Mouse (Mus musculus): Measurements from ENCODE around the gene Serpinb3a. TPM values are rescaled to one million over a fixed set of nuclear protein-coding genes. Genes with fewer than 3 reads are reported as not detected.
"Not testable (repeated sequence)": the region's sequence is repeated elsewhere in the genome, so short reads cannot be mapped to it uniquely, and the experiment has no call there.

Serpinb3a gene
- not detected for polyA plus RNA-seq (2017; shearing (Covaris generic))

DNA sequence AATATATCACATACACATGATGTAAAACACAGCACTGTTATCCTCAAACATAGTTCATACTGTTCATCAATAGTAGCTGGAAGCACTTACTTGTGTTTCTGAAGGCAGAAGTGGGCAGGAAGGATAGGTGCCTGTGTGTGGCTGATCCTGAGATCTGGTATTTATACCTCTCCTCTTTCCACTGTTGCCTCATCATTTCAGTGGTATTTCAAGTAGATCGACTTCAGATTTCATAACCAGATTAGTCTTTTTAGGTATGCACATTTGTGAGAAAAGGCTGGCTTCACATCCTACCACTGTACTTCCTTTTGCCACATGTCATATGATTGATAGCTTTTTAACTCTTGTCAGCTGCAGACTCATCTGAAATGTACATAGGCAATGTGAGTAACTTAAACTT is at the start of gene Serpinb3a:
Gene Serpinb3a (minus strand): TSS at position 101 of the 400 bp plus-strand sequence.
- ATAC-seq, result no peak

DNA sequence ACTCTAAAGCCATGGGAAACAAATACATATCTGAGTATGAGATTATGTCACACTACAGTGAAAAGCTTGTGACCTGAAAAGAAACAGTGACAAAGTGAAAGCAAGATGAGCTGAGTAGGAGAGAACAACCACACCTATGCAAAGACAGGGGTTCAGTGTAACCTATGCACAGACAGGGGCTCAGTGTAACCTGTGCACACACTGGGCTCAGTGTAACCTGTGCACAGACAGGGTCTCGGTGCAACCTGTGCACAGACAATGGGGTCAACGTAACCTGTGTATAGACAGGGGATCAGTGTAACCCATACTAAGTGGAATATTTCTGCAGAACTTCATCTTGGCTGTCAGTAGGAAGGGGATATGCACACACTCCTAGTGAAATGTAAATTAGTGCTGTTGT is 46.3 kb upstream of the Serpinb3a start:
- ATAC-seq, result no peak

DNA sequence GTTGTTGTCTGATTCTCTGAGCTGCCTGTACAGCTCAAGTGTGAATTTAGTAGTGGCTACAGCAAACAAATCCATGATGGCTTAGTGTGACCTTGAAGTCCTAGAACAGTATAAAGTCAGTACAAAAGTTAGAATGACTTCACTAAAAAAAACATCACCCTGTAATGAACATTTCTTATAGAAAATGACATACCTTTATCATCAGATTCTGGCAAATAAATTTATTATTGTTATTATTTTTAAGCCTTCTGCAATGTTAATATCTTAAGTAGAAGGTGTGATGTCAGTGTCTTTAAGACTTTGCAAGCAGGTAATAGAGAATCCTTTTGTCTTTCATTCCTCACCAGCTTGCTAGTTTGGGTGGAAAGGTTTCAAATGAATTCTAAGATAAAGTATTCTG is 31.3 kb upstream of the Serpinb3a start, which contains the start of gene Serpinb3d:
Gene Serpinb3d (minus strand): TSS at position 101 of the 400 bp plus-strand sequence.
- ATAC-seq, result no peak

DNA sequence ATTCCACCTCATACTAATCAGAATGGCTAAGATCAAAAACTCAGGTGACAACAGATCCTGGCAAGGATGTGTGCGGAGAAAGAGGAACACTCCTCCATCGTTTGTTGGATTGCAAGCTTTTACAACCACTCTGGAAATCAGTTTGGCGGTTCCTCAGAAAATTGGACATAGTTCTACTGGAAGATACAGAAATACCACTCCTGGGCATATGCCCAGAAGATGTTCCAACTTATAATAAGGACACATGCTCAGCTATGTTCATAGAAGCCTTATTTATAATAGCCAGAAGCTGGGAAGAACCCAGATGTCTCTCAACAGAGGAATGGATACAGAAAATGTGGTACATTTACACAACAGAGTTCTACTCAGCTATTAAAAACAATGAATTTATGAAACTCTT is 17.9 kb downstream of the Serpinb3a start:
- not testable (repeated sequence) for ATAC-seq

DNA sequence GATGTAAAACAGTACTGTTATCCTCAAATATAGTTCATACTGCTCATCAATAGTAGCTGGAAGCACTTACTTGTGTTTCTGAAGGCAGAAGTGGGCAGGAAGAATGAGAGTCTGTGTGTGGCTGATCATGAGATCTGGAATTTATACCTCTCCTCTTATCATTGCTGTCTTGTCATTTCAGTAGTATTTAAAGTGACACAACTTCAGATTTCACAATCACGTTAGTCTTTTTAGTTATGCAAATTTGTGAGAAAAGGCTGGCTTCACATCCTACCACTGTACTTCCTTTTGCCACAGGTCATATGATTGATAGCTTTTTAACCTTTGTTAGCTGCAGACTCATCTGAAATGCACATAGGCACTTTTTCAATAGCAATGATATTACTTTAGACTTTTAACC is 26.2 kb downstream of the Serpinb3a start:
- ATAC-seq, result no peak

DNA sequence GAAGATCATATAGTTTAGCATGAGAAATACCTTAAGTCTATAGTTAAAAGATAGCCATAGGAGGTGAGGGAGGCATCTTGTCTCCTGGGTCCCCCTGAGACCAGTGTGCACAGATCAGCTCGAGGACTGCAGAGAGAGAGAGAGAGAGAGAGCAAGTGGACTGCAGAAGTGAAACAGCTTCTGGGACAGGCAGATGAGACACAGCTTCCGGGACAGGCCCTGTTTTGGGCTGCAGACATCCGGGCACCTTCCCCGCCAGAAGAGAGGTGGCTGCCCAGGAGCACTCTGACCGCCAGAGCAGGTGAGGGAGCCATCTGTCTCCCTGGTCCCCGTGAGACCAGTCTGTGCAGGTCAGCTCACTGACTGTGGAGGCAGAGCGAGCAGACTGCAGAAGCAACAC is 36.9 kb downstream of the Serpinb3a start:
- no peak for ATAC-seq

DNA sequence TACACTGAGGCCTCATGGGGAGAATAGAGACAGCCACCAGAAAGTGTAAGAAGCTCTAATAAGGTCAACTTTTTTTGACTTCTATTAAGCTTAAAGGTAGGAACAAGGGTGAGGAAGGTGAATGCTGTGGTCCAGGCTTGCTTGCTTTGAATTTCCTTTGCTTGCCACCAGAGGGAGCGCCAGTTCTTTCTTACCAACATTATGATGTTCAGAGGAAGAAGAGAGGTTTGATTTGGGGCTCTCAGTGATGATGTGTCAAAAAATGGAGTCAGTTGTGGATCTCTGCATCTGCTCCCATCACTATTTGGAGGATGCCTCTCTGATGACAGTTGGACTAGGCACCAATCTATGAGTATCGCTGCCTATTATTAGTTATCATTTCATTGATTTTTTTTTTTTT is 37.6 kb downstream of the Serpinb3a start:
- no peak for ATAC-seq

DNA sequence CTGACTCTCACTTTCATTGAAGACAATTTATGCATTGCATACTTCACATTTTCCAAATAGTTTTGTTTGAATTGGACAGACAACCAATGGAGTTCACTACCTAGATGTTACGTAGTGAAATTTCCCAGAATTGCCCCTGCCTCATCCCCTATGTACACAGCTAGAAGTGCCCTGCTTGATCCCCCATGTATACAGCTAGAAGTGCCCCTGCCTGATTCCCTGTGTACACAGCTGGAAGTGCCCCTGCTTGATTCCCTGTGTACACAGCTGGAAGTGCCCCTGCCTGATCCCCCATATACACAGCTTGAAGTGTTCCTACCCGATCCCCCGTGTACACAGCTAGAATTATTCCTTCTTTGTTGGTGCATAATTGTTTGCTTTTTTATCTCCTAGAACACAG is 45.8 kb downstream of the Serpinb3a start:
- ATAC-seq, result no peak

DNA sequence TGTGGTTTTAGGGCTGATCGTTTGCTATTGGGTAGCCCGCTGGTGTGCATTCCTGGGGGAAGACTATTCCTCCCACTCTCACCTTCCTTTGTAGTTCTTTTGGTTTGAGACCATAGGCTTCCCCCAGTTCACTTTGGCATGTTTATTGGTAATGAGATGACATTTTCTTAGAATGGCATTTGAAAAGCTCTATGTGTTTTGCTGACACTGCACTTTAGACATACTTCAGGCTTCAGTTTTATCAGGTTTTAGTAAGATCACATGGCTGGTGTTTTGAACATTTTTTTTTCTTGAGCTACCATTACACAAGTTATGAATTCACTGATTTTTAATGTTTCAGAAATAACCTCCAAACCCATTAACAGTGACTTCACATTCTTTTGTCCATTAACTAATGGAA is 50.3 kb downstream of the Serpinb3a start:
- ATAC-seq, result no peak

DNA sequence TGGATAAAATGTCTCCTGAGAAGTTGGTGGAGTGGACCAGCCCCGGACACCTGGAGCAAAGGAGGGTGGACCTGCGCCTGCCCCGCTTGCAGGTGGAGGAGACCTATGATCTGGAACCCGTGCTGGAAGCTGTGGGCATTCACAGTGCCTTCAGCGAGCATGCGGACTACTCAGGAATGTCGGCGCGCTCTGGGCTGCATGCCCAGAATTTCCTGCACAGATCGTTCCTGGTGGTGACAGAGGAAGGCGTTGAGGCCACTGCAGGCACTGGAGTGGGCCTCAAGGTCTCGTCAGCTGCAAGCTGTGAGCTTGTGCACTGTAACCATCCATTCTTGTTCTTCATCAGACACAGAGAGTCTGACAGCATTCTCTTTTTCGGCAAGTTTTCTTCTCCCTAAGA is 51.7 kb downstream of the Serpinb3a start:
- no peak for ATAC-seq

Other genes with a start within 250 kb of the Serpinb3a start
- not detected for gene Serpinb5, start 191.1 kb downstream of the Serpinb3a start, polyA plus RNA-seq (2017; shearing (Covaris generic))
- not detected for gene Serpinb12, start 117.9 kb downstream of the Serpinb3a start, polyA plus RNA-seq (2017; shearing (Covaris generic))
- gene Serpinb13, start 71.3 kb downstream of the Serpinb3a start, polyA plus RNA-seq (2017; shearing (Covaris generic)), result not detected
- gene Serpinb3d, start 31.2 kb upstream of the Serpinb3a start, polyA plus RNA-seq (2017; shearing (Covaris generic)), result not detected
- gene Serpinb3b, start 226.1 kb upstream of the Serpinb3a start, polyA plus RNA-seq (2017; shearing (Covaris generic)), result not detected
- not detected for gene Serpinb3c, start 226.1 kb upstream of the Serpinb3a start, polyA plus RNA-seq (2017; shearing (Covaris generic))

Data from inflammation-experienced regulatory T-cells, adult 6 months (primary cell).